Mouse (Mus musculus) lung, adult 2 months (tissue): ENCODE measurements around the gene Pafah2. TPM values are rescaled to one million over a fixed set of nuclear protein-coding genes. Genes with fewer than 3 reads are reported as not detected.

Source experiments
- DNase-seq: peaks from one replicate; pipeline ENCODE4 v3.0.0; 2022
- H3K4me1 ChIP-seq: fragments of 200-500 bp; 2 replicates; pipeline ENCODE4 v1.6.1; 2011; ENCODE audit warnings: low read length; ENCODE audit not compliant: control insufficient read depth, insufficient read depth
- H3K4me3 ChIP-seq: fragments of 200-500 bp; replicated peaks from 2 replicates; pipeline ENCODE3; 2011; ENCODE audit warnings: low read depth, mild to moderate bottlenecking, control low read depth, low read length; ENCODE audit errors: extremely low read depth
- CTCF ChIP-seq: fragments of 200-500 bp; IDR thresholded peaks from 2 replicates; pipeline ENCODE4 v1.5.1; 2011; ENCODE audit warnings: mild to moderate bottlenecking, low read length, control low read depth; ENCODE audit not compliant: insufficient read depth
- POLR2A ChIP-seq: fragments of 200-500 bp; IDR thresholded peaks from 2 replicates; pipeline ENCODE4 v1.6.1; 2011; ENCODE audit warnings: low read depth, mild to moderate bottlenecking, control low read depth, low read length, borderline replicate concordance; ENCODE audit errors: extremely low read depth
- WGBS: fragments of 180-500 bp; shearing (Covaris S2); methylation state at CpG from one replicate; pipeline ENCODE4 v1.1.7; 2018; 5-methylcytosine and 5-hydroxymethylcytosine counted together
- polyA plus RNA-seq: library from polyadenylated mRNA; depleted of rRNA; stranded (reverse); fragments of >200 nt; gene quantifications from 2 replicates; pipeline ENCODE4 v1.2.3, GENCODE M21; 2012

Pafah2 gene
- polyA plus RNA-seq, 1 experiment: 41.0 TPM

DNA sequence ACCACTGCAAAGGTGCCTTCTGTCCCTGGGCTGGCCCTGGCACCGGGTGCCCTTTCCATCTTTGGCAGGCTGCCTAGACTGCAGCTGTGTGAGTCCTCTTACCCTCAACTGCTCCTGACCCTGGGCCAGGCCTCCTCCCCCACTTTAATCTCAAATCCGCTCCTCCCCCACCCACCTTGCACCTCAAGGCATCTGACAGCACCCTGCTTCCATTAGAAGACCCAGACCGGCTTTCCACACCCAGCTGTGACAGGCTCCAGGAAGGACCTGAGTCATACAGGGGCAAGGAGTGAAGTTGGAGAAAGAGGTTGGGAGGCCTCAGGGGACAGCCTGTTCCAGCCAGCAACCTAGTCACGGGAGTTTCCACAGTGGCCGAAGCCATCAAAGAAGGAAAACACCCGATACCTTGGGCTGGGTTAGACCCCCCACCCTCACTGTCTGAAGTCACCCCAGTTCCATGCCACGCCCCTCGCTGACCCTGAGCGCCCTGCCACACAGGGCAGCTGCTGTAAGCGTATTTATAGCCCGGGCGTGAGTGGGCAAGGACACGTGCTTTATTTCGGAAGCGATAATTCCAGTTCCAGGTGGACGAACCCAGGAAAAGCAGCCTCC, 40.2 kb upstream of the Pafah2 start:
- WGBS: 32% methylated on average over 16 of the region's 16 CpGs
- no peak for TF ChIP-seq CTCF
- no peak for TF ChIP-seq POLR2A
- H3K4me1 ChIP-seq: peaks cover 8% of the 10 kb centered on the region
- peak; percentile 54 for DNase-seq
- H3K4me3 ChIP-seq: no peak overlapping the region

DNA sequence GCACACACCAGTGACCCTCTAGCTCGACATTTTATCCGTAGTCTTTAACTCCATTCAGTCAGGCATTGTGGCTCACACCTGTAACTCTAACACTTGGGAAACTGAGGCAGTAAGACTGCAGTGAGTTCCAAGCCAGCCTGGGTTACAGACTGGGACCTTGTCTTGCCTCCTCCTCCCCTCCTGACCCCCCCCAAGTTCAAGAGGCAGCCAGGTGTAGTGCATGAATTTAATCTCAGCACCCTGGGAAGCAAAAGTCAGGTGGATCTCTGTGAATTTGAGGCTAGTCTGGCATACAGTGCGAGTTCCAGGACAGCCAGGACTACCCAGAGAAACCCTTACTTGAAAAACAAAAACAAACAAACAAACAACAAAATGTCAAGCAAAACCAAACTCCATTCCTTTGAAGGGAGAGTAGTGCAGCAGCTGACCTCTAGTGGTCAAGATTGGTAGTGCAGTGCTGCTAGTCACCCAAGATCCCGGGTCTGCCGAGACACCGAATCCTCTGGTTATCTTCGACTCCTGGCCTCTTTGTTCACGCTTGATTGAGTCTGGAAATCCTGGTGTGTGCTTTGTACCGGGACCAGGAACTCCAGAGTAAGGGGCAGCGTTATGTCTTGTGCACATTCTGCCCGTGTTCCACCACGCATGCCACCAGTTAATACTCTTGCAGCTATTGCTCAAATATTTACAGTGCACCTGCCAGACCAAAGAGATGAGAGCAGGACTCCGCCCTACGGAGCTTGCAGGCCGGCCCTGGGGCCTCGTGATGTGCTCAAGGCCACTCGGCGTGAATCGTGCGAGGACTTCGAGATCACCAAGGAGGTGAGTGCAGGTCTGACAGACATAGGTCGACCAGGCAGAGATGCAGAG, 39.3 kb upstream of the Pafah2 start:
- H3K4me1 ChIP-seq: peaks cover 8% of the 10 kb centered on the region
- WGBS: 14% methylated on average over 22 of the region's 22 CpGs
- TF ChIP-seq CTCF: peak; percentile 92
- no peak for TF ChIP-seq POLR2A
- no peak overlapping the region for H3K4me3 ChIP-seq
- DNase-seq: peak; percentile 81

DNA sequence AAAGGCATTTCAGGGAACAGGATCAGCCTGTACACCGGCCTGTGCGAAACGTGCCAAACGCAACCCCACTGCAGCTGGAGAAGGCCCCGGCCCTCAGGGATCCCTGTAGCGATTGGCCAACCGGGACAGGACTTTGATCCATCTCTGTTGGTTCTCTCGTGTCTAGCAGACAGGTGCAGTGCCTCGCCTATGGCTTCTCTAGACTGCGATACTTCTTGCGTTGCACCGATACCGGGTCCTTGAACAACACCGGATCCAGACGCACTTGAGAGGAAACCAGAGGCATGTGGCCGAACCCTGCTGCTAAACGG, 38.7 kb upstream of the Pafah2 start:
- H3K4me1 ChIP-seq: peaks cover 8% of the 10 kb centered on the region
- no peak for DNase-seq
- no peak for TF ChIP-seq CTCF
- H3K4me3 ChIP-seq: no peak overlapping the region
- WGBS: 35% methylated on average over 17 of the region's 17 CpGs

DNA sequence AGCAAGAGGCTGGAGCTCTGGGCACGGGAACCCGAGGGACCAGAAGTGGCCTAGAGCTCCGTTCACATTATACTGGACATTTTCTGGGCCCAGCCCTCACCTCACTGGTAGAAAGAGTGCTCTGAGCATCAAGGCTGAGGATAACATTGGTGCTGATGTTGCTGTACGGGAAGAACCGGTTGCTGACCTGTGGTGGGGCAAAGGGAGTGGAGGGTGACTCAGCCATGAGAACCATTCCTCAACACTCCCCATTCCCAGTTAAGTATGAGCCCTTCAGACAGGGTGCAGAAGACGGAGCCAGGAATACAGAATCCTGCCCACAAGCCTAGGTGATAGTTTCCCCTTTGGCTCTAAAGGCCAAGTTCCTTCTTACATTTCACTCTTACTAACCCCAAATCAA, 36.5 kb upstream of the Pafah2 start:
- no peak for DNase-seq
- TF ChIP-seq POLR2A (no peak), CTCF (no peak)
- no peak overlapping the region for H3K4me3 ChIP-seq
- peaks cover 8% of the 10 kb centered on the region for H3K4me1 ChIP-seq
- 74% methylated on average over 6 of the region's 6 CpGs for WGBS

DNA sequence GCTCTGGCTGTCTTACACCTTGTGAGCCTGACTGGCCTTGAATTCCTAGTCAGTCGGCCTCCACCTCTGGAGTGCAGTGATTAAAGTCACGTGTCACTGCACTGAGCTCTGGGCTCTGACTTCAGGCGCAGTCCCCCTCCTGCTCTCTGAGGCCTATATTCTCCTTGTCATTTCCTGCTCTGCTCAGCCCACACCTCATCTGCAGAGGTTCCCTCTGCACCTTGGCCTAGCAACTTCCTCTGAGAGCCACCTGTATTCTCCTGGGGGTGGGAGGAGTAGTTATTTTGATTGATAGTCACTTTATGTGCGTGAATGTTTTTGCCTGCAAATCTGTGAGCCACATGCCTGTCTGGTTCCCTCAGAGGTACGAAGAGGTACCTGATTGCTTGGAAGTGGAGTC, 34.9 kb upstream of the Pafah2 start:
- H3K4me3 ChIP-seq: no peak overlapping the region
- H3K4me1 ChIP-seq: peaks cover 5% of the 10 kb centered on the region
- TF ChIP-seq POLR2A (no peak), CTCF (no peak)
- DNase-seq: no peak
- 31% methylated on average over 5 of the region's 5 CpGs for WGBS

DNA sequence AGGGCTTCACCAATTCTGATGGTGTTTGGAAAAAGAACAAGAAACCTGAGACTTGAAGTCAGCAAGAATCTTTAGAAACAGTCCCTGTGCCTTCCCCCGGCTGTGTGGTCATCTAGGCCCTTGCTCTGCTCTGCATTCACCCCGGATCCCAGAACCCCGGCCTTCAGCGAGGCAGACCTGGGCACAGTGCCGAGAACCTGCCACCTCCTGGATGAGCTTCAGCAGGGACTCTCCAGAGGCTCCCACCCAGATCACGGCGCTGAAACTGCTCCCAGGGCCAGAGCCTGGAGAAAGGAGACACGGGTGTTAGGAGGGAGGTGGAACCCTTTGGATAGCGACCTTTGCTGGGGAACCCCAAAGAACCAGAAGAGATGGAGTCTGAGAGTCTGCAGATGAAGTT, 34.0 kb upstream of the Pafah2 start:
- Histone ChIP-seq H3K4me3 (no peak overlapping the region), H3K4me1 (peaks cover 5% of the 10 kb centered on the region; the same call in 1 of the 2 replicates)
- TF ChIP-seq POLR2A: no peak
- no peak for TF ChIP-seq CTCF
- DNase-seq: no peak
- 57% methylated on average over 9 of the region's 9 CpGs for WGBS

DNA sequence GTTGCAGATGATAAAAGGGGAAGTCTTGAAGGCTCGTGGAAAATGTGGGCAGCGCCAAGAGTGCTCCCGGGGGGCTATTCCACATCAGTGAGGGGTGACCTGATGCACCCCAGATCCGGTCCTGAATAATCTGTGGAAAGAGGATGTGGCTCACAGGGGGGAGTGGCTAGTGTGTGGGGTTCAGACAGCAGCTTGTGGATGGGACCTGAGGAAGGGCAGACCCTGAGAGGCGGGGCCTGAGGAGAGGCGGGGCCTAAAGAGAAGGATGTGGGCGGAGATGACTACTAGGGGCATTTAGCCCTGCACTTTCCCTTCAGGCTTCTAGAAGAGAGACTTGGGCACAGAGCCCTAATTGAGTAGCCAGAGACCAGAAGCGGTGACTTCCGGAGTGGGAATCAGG, 33.5 kb upstream of the Pafah2 start:
- Histone ChIP-seq H3K4me1 (peaks cover under 1% of the 10 kb centered on the region; the same call in 1 of the 2 replicates), H3K4me3 (no peak overlapping the region)
- no peak for DNase-seq
- WGBS: 28% methylated on average over 9 of the region's 9 CpGs
- no peak for TF ChIP-seq CTCF
- TF ChIP-seq POLR2A: no peak

DNA sequence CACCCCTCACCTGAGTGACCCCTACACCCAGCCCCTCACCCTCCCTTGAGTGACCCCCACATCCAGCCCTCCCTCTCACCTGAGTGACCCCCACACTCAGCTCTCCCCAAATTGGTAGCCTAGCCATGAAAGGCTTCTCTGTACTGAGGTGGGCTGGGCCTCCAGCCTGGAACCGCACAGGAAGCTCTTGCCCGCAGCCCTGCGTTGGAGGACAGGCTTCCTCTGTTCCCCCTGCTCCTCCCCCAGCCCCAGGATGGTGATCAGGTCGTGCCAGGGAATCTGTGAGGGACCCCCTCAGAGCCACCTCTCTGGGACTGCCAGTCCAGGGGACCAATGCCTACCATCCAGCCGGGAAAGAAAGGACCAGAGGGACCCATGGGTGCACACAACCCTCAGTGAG, 30.8 kb upstream of the Pafah2 start:
- DNase-seq: no peak
- WGBS: 28% methylated on average over 5 of the region's 5 CpGs
- no peak overlapping the region for H3K4me3 ChIP-seq
- TF ChIP-seq CTCF: no peak
- no peak for TF ChIP-seq POLR2A
- H3K4me1 ChIP-seq: no peaks in the 10 kb centered on the region

DNA sequence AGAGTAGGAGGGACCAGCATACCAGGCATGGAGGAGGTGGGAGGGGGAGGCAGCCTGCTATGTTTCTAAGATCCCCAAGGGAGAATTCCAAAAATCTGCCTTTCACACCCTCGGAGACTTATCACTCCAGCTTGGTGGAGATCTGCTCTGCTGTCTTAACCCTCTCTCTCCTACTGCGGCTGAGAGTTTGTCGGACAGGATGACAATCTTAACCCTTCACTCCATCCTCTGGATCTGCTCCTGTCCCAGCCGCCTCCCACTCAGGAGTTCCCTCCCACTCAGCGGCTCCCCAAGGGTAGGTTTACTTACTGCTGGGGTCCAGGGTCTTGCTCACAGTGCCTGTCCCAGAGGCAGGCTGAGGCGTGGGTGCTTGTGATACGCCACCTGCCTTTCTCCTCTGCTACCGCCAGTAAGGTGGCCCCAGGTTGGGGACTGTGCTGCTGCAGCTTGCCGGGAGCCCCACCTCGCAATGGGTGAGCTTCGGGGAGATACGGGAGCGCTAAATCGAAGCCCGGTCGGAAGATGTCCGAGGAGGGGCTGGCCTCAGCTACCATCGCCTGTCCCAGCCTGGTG, 25.4 kb upstream of the Pafah2 start:
- DNase-seq: peak; percentile 22
- H3K4me1 ChIP-seq: peaks cover 7% of the 10 kb centered on the region; the same call in 1 of the 2 replicates
- TF ChIP-seq CTCF (no peak), POLR2A (no peak)
- 4% methylated on average over 18 of the region's 18 CpGs for WGBS
- H3K4me3 ChIP-seq: no peak overlapping the region

DNA sequence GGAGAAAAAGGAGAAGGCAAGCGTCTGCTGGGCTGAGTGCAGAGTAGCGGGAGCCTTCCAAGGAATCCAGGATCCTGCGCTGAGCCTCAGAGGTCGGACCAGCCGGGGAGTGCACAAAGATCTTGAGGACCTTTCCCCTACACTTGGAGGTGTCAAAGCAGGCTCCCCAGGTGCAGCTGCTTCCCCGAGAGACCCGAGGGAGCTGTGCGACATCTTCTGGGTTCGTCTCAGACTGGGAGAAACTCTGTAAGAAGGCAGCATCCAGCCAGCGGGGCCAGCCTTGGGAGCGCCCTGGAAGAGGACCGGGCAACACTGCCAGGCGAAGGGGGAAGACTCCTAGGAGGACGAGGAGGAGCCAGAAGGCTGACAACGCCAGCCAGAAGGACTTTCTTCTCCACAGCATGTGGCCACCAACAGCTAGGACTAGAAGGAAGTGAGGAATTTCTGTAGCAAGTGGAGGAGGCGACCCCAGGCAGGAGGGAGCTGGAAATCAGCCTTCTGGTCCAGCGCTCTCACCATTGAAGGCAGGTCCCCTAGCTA, 24.7 kb upstream of the Pafah2 start:
- peaks cover 7% of the 10 kb centered on the region; the same call in 1 of the 2 replicates for H3K4me1 ChIP-seq
- H3K4me3 ChIP-seq: no peak overlapping the region
- under 1% methylated on average over 17 of the region's 17 CpGs for WGBS
- peak; percentile 31 for DNase-seq
- TF ChIP-seq POLR2A: no peak
- no peak for TF ChIP-seq CTCF
